Mouse (Mus musculus) myocyte (in vitro differentiated cells): ENCODE data around the gene Cdh5.

Source experiments
- CEBPB ChIP-seq: IDR thresholded peaks from 2 replicates; pipeline ENCODE4 v1.6.1; 2011; ENCODE audit warnings: mild to moderate bottlenecking, moderate library complexity; ENCODE audit not compliant: poor library complexity, insufficient read depth, severe bottlenecking
- E2F4 ChIP-seq: IDR thresholded peaks from one replicate; pipeline ENCODE4 v1.6.1; 2011; ENCODE audit warnings: mild to moderate bottlenecking, control low read depth, moderate library complexity; ENCODE audit not compliant: insufficient read depth
- MAX ChIP-seq: IDR thresholded peaks from one replicate; pipeline ENCODE4 v1.6.1; 2011; ENCODE audit warnings: low read depth, mild to moderate bottlenecking, control low read depth
- MYOG ChIP-seq, 3 experiments: IDR thresholded peaks; one replicate each; pipeline ENCODE4 v1.6.1; 2011; ENCODE audit warnings: control low read depth in 2 of 3, low read depth in 2 of 3, mild to moderate bottlenecking in 2 of 3; ENCODE audit not compliant: insufficient read length in 2 of 3, control insufficient read depth in 1 of 3, insufficient read depth in 1 of 3
- POLR2A ChIP-seq: IDR thresholded peaks from one replicate; pipeline ENCODE4 v1.6.1; 2011; ENCODE audit warnings: low read depth, mild to moderate bottlenecking, control low read depth, moderate library complexity; ENCODE audit not compliant: insufficient read length
- POLR2AphosphoS2 ChIP-seq: IDR thresholded peaks from one replicate; pipeline ENCODE4 v1.6.1; 2011; ENCODE audit warnings: low read depth, control low read depth; ENCODE audit not compliant: insufficient read length
- REST ChIP-seq: IDR thresholded peaks from one replicate; pipeline ENCODE4 v1.6.1; 2011; ENCODE audit warnings: mild to moderate bottlenecking, control low read depth, moderate library complexity; ENCODE audit not compliant: insufficient read depth, insufficient read length
- SRF ChIP-seq: IDR thresholded peaks from one replicate; pipeline ENCODE4 v1.6.1; 2011; ENCODE audit warnings: low read depth; ENCODE audit not compliant: control insufficient read depth, insufficient read length
- TCF12 ChIP-seq: IDR thresholded peaks from one replicate; pipeline ENCODE4 v1.6.1; 2011; ENCODE audit warnings: mild to moderate bottlenecking, control low read depth; ENCODE audit not compliant: poor library complexity, insufficient read depth, severe bottlenecking
- TCF3 ChIP-seq: IDR thresholded peaks from one replicate; pipeline ENCODE4 v1.6.1; 2011; ENCODE audit warnings: low read depth, control low read depth; ENCODE audit not compliant: insufficient read length
- USF1 ChIP-seq: IDR thresholded peaks from one replicate; pipeline ENCODE4 v1.6.1; 2011; ENCODE audit warnings: low read depth, mild to moderate bottlenecking, control low read depth, moderate library complexity

GRCm38 (mm10) chr8:104146717-104147494 lies 45.5 kb downstream of the Cdh5 start:
- TF ChIP-seq TCF12 (no peak), POLR2A (no peak), E2F4 (no peak), MAX (no peak), USF1 (no peak), CEBPB (no peak), SRF (no peak), MYOG (IDR thresholded peaks at IDR 0.05; ENCODE audit: control insufficient read depth in 1 of 3, insufficient read depth in 1 of 3, insufficient read length in 2 of 3, low read depth in 2 of 3) (no peak), REST (no peak), TCF3 (no peak), POLR2AphosphoS2 (no peak)
